Mouse (Mus musculus) lung, postnatal 0 days (tissue): ENCODE measurements around the gene Hist3h2a. TPM values are rescaled to one million over a fixed set of nuclear protein-coding genes. Genes with fewer than 3 reads are reported as not detected.

Experiments used
- ATAC-seq: fragments of 200-750 bp; cut with Nextera tagmentation; 2 replicates; pipeline ENCODE4 v1.8.0; 2017; ENCODE audit warnings: moderate library complexity
- DNase-seq: peaks from one replicate; pipeline ENCODE4 v3.0.0-alpha.2; 2016; ENCODE audit warnings: low spot score
- H3K27ac ChIP-seq: fragments of 300-500 bp; sonication (generic); 2 replicates; pipeline ENCODE4 v1.5.1; 2014; ENCODE audit warnings: antibody characterized with exemption, mild to moderate bottlenecking, low read length, mixed read lengths
- H3K27me3 ChIP-seq: fragments of 300-500 bp; sonication (generic); replicated peaks from 2 replicates; pipeline ENCODE4 v1.6.1; 2014; ENCODE audit warnings: low read length, mixed read lengths; ENCODE audit not compliant: insufficient read depth
- H3K36me3 ChIP-seq: fragments of 300-500 bp; sonication (generic); 2 replicates; pipeline ENCODE4 v1.6.1; 2014; ENCODE audit warnings: low read length, mixed read lengths; ENCODE audit not compliant: insufficient read depth
- H3K4me1 ChIP-seq: fragments of 300-500 bp; sonication (generic); 2 replicates; pipeline ENCODE4 v1.6.1; 2014; ENCODE audit warnings: antibody characterized with exemption, low read depth, low read length, mixed read lengths; ENCODE audit not compliant: insufficient read depth
- H3K4me2 ChIP-seq: fragments of 300-500 bp; sonication (generic); replicated peaks from 2 replicates; pipeline ENCODE4 v1.6.1; 2014; ENCODE audit warnings: low read depth, mild to moderate bottlenecking, low read length, moderate library complexity, mixed read lengths
- H3K4me3 ChIP-seq: fragments of 300-500 bp; sonication (generic); 2 replicates; pipeline ENCODE4 v1.5.1; 2014; ENCODE audit warnings: low read depth, low read length
- H3K9ac ChIP-seq: fragments of 300-500 bp; sonication (generic); replicated peaks from 2 replicates; pipeline ENCODE4 v1.6.1; 2014; ENCODE audit warnings: low read depth, mild to moderate bottlenecking
- H3K9me3 ChIP-seq: fragments of 300-500 bp; sonication (generic); 2 replicates; pipeline ENCODE4 v1.6.1; 2016; ENCODE audit warnings: low read length, mixed read lengths
- CTCF ChIP-seq: IDR thresholded peaks from 2 replicates; pipeline ENCODE4 v1.5.1; 2016; ENCODE audit warnings: antibody characterized with exemption, mild to moderate bottlenecking
- EP300 ChIP-seq: IDR thresholded peaks from 2 replicates; pipeline ENCODE4 v1.6.1; 2016; ENCODE audit warnings: antibody characterized with exemption, mild to moderate bottlenecking, control low read depth
- WGBS: fragments of 180-500 bp; shearing (Covaris S2); extraction: QIAGEN DNeasy Blood & Tissue Kit; methylation state at CpG from one replicate; pipeline ENCODE4 v1.1.7; 2014; 5-methylcytosine and 5-hydroxymethylcytosine counted together
- polyA plus RNA-seq: library from polyadenylated mRNA; unstranded; fragments of >200 nt; fragmentation: Nextera tagmentation; extraction: Ambion mirVana; gene quantifications from 2 replicates; pipeline ENCODE4 v1.2.1, GENCODE M21; 2015

Gene Hist3h2a
- polyA plus RNA-seq, 1 experiment from 2014 or later: 21.6 TPM

- 0 out of 2 replicates have a peak, but pooled peaks cover 5% of the 10 kb centered on the region for H3K36me3 ChIP-seq
- peak overlapping the region; percentile 97 for H3K4me2 ChIP-seq
- no peak overlapping the region for H3K4me3 ChIP-seq
- DNase-seq (no peak), ATAC-seq (no peak)
- H3K9ac ChIP-seq: no peak overlapping the region
- peaks cover 12% of the 10 kb centered on the region; the same call in 1 of the 2 replicates for H3K4me1 ChIP-seq
- H3K9me3 ChIP-seq: no peaks in the 10 kb centered on the region
- peak; percentile 21; the same call in 1 of the 2 replicates for TF ChIP-seq CTCF
- no peak for TF ChIP-seq EP300
- H3K27me3 ChIP-seq: no peaks in the 10 kb centered on the region
- 17% methylated on average over 6 of the region's 6 CpGs for WGBS
- H3K27ac ChIP-seq: peak overlapping the region; percentile 97; the same call in 1 of the 2 replicates
Measured at GRCm38 (mm10) chr11:58939088-58939439, 15.4 kb upstream of the Hist3h2a start.

GRCm38 (mm10) chr11:58944136-58944535 lies 10.3 kb upstream of the Hist3h2a start:
- H3K4me1 ChIP-seq: no peaks in the 10 kb centered on the region
- H3K9me3 ChIP-seq: no peaks in the 10 kb centered on the region
- H3K9ac ChIP-seq: no peak overlapping the region
- H3K4me3 ChIP-seq: no peak overlapping the region
- no peak for ATAC-seq
- H3K27ac ChIP-seq: no peak overlapping the region
- no peak for DNase-seq
- TF ChIP-seq CTCF: no peak
- no peak for TF ChIP-seq EP300
- H3K4me2 ChIP-seq: no peak overlapping the region
- no peaks in the 10 kb centered on the region for H3K36me3 ChIP-seq
- H3K27me3 ChIP-seq: 0 out of 2 replicates have a peak, but pooled peaks cover 2% of the 10 kb centered on the region
- WGBS: 69% methylated on average over 5 of the region's 5 CpGs

DNA sequence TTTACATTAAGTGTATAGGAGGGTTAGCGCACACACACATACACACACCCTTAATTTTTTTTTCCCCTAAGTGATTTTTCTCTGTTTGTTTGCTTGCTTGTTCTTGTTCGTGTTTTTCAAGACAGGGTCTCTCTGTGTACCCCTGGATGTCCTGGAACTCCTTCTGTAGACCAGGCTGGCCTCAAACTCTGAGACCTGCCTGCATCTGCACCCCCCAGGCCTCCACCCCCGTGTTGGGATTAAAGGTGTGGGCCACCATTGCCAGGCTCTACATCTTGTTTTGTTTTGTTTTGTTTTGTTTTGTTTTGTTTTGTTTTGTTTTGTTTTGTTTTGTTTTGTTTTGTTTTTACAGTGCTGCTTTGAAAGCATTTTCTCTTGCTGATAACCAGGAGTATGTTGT lies 7.2 kb upstream of the Hist3h2a start:
- 75% methylated on average over 3 of the region's 3 CpGs for WGBS
- no peak overlapping the region for H3K27ac ChIP-seq
- peaks cover 5% of the 10 kb centered on the region; the same call in 1 of the 2 replicates for H3K27me3 ChIP-seq

DNA sequence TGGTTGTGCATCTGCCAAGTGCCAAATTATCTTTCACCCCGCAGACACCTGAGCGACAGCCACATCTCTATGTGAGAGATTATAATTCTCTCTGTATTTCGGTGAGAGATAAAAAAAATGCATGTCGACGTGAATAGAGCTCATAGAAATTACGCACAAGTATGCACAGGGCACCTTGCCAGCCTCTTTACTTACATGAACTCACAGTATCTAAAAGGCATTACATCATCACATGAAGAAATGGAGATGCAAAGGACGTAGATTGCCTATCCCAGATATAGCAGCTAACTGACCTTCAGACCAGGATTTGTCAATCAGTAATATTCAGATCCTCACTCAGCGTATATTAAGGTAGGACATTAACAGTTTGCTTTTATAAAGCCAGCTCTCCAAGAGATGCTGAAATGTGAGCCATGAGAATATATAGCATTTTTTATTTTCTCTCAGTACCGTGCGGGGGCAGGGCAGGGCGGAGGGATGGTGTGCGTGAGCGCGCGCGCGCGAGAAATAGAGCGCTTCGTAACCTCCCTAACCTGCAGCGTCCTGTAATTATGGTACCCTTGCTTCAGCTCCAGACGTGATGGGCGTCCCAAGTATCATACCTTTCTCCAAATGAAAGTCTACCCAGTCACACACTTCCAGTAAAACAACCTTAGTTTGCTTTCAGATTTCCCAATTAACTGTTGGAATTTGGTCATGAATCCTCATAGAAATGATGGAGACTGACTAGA lies 6.5 kb upstream of the Hist3h2a start:
- Histone ChIP-seq H3K36me3 (no peaks in the 10 kb centered on the region), H3K4me2 (peak overlapping the region; percentile 43), H3K9ac (no peak overlapping the region), H3K4me3 (peak overlapping the region; percentile 22), H3K4me1 (no peaks in the 10 kb centered on the region), H3K27me3 (peaks cover 5% of the 10 kb centered on the region; the same call in 1 of the 2 replicates), H3K27ac (no peak overlapping the region), H3K9me3 (no peaks in the 10 kb centered on the region)
- DNase-seq (peak; percentile 24), ATAC-seq (0 out of 2 replicates have a peak, but pooled peaks have one; percentile 17)
- TF ChIP-seq EP300 (no peak), CTCF (no peak)
- 14% methylated on average over 23 of the region's 23 CpGs for WGBS

More for the DNA sequence above, 7.2 kb upstream of the Hist3h2a start:
- no peak overlapping the region for H3K4me3 ChIP-seq
- no peak overlapping the region for H3K9ac ChIP-seq
- ATAC-seq (no peak), DNase-seq (no peak)
- H3K9me3 ChIP-seq: no peaks in the 10 kb centered on the region
- no peaks in the 10 kb centered on the region for H3K4me1 ChIP-seq
- H3K4me2 ChIP-seq: no peak overlapping the region
- TF ChIP-seq EP300 (no peak), CTCF (no peak)
- H3K36me3 ChIP-seq: no peaks in the 10 kb centered on the region

DNA sequence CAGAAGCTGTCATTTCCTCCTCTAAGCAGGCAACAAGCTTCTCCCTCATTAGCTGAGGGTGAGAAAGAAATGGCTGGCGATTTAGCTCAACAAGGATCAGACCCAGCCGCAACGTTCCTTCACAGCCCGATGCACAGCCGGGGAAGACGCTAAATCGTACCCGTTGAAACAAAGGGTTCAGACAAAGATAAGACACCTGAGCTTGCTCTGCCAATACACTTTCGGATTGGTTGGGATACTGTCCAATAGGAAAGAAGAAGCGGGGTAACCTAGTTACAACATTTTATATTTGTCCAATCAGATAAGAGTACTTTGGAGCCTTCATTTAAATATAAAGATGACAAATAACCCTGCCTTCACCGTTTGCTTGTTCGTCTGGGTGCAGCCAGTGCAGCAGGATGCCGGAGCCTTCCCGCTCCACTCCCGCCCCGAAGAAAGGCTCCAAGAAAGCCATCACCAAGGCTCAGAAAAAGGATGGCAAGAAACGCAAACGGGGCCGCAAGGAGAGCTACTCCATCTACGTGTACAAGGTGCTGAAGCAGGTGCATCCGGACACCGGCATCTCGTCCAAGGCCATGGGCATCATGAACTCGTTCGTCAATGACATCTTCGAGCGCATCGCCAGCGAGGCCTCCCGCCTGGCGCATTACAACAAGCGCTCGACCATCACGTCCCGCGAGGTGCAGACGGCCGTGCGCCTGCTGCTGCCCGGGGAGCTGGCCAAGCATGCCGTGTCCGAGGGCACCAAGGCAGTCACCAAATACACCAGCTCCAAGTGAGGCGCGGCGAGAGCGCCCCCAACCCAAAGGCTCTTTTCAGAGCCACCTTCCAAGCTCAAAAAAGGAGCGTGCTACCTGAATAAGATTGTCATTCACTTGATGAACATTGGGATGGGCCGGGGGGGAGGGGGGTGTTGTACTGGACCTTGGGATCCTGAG lies 5.7 kb upstream of the Hist3h2a start, which contains the start of gene Hist3h2ba:
Gene Hist3h2ba, plus strand, starts transcription at position 379 of the 938 bp plus-strand sequence.
- peaks cover 5% of the 10 kb centered on the region; the same call in 1 of the 2 replicates for H3K27me3 ChIP-seq
- 2% methylated on average over 48 of the region's 48 CpGs for WGBS
- H3K4me2 ChIP-seq: peak within 1 kb of the TSS; percentile 43
- H3K27ac ChIP-seq: no peak within 1 kb of the TSS
- peak within 1 kb of the TSS; percentile 22 for H3K4me3 ChIP-seq
- peak; percentile 82 for ATAC-seq
- no peak for TF ChIP-seq CTCF
- TF ChIP-seq EP300: no peak
- H3K4me1 ChIP-seq: no peaks in the 10 kb centered on the region
- no peaks in the 10 kb centered on the region for H3K9me3 ChIP-seq
- peak; percentile 90 for DNase-seq
- no peak within 1 kb of the TSS for H3K9ac ChIP-seq
- H3K36me3 ChIP-seq: no peaks in the 10 kb centered on the region
